Mouse (Mus musculus): ENCODE data around the gene Brf1.
A peak's percentile ranks its signal among the peaks of the same experiment; 100 is the strongest.

Brf1 gene

GRCm38 (mm10) chr12:113000294-113001132, at the start of gene Brf1:
TSS of gene Brf1 (minus strand) at chr12:113000704.
- peak; percentile 99 for DNase-seq

GRCm38 (mm10) chr12:113049836-113050235, 49.3 kb upstream of the Brf1 start:
- DNase-seq: no peak

- peak; percentile 13 for DNase-seq
These were observed 47.6 kb upstream of the Brf1 start for GRCm38 (mm10) chr12:113048103-113048502.

- no peak for DNase-seq
These were observed 46.4 kb upstream of the Brf1 start for GRCm38 (mm10) chr12:113046861-113047260.

GRCm38 (mm10) chr12:113044916-113045677, 44.6 kb upstream of the Brf1 start:
- DNase-seq: peak; percentile 65

GRCm38 (mm10) chr12:113042543-113042942, 42.0 kb upstream of the Brf1 start:
- no peak for DNase-seq

- peak; percentile 73 for DNase-seq
These were observed 41.3 kb upstream of the Brf1 start for GRCm38 (mm10) chr12:113041481-113042439.

GRCm38 (mm10) chr12:113038414-113038813, 37.9 kb upstream of the Brf1 start:
- no peak for DNase-seq

- no peak for DNase-seq
These were observed 36.5 kb upstream of the Brf1 start for GRCm38 (mm10) chr12:113036996-113037395.

GRCm38 (mm10) chr12:113035093-113035492, 34.6 kb upstream of the Brf1 start:
- DNase-seq: no peak

- no peak for DNase-seq
These were observed 32.1 kb upstream of the Brf1 start for GRCm38 (mm10) chr12:113032296-113033250.

GRCm38 (mm10) chr12:113031441-113031840, 30.9 kb upstream of the Brf1 start:
- no peak for DNase-seq

GRCm38 (mm10) chr12:113030993-113031392, 30.5 kb upstream of the Brf1 start:
- no peak for DNase-seq

GRCm38 (mm10) chr12:113030046-113030445, 29.5 kb upstream of the Brf1 start:
- DNase-seq: no peak

- no peak for DNase-seq
These were observed 28.4 kb upstream of the Brf1 start for GRCm38 (mm10) chr12:113028898-113029297.

GRCm38 (mm10) chr12:113028067-113028466, 27.6 kb upstream of the Brf1 start:
- DNase-seq: no peak

- no peak for DNase-seq
These were observed 27.0 kb upstream of the Brf1 start for GRCm38 (mm10) chr12:113027495-113027894.

- no peak for DNase-seq
These were observed 26.1 kb upstream of the Brf1 start for GRCm38 (mm10) chr12:113026557-113026956.

GRCm38 (mm10) chr12:113023082-113023481, 22.6 kb upstream of the Brf1 start:
- no peak for DNase-seq

- no peak for DNase-seq
These were observed 21.0 kb upstream of the Brf1 start for GRCm38 (mm10) chr12:113021488-113021887.

- no peak for DNase-seq
These were observed 18.3 kb upstream of the Brf1 start for GRCm38 (mm10) chr12:113018763-113019162.
